Mouse (Mus musculus) liver, embryonic 16.5 days (tissue): ENCODE data around the gene Mdfic. TPM values are rescaled to one million over a fixed set of nuclear protein-coding genes. Genes with fewer than 3 reads are reported as not detected.
"Not testable (repeated sequence)": the region's sequence is repeated elsewhere in the genome, so short reads cannot be mapped to it uniquely, and the experiment has no call there.

Experiments
- ATAC-seq: fragments of 200-750 bp; cut with Nextera tagmentation; 2 replicates; pipeline ENCODE4 v1.8.0; 2017; ENCODE audit warnings: low read depth, mild to moderate bottlenecking, moderate number of reproducible peaks, moderate library complexity
- H3K27ac ChIP-seq: fragments of 300-500 bp; sonication (generic); 2 replicates; pipeline ENCODE4 v1.5.1; 2014; ENCODE audit warnings: mild to moderate bottlenecking, low read length
- H3K27me3 ChIP-seq: fragments of 300-500 bp; sonication (generic); 2 replicates; pipeline ENCODE4 v1.6.1; 2014; ENCODE audit warnings: low read depth, low read length, mixed read lengths; ENCODE audit not compliant: control insufficient read depth, insufficient read depth
- H3K36me3 ChIP-seq: fragments of 300-500 bp; sonication (generic); 2 replicates; pipeline ENCODE4 v1.6.1; 2014; ENCODE audit warnings: mild to moderate bottlenecking; ENCODE audit not compliant: control insufficient read depth, insufficient read depth
- H3K4me1 ChIP-seq: fragments of 300-500 bp; sonication (generic); 2 replicates; pipeline ENCODE4 v1.6.1; 2014; ENCODE audit warnings: low read depth, low read length, mixed read lengths; ENCODE audit not compliant: control insufficient read depth
- H3K4me2 ChIP-seq: fragments of 300-500 bp; sonication (generic); 2 replicates; pipeline ENCODE4 v1.6.1; 2014; ENCODE audit warnings: low read depth, low read length, mixed read lengths
- H3K4me3 ChIP-seq: fragments of 300-500 bp; sonication (generic); 2 replicates; pipeline ENCODE4 v1.5.1; 2014; ENCODE audit warnings: low read depth, mild to moderate bottlenecking, low read length
- H3K9ac ChIP-seq: fragments of 300-500 bp; sonication (generic); 2 replicates; pipeline ENCODE4 v1.6.1; 2014; ENCODE audit warnings: low read depth, low read length
- H3K9me3 ChIP-seq: fragments of 300-500 bp; sonication (generic); replicated peaks from 2 replicates; pipeline ENCODE4 v1.6.1; 2016; ENCODE audit warnings: low read length; ENCODE audit not compliant: control insufficient read depth
- WGBS: fragments of 180-500 bp; shearing (Covaris S2); extraction: QIAGEN DNeasy Blood & Tissue Kit; methylation state at CpG from one replicate; pipeline ENCODE4 v1.1.7; 2014; ENCODE audit not compliant: insufficient replicate concordance; 5-methylcytosine and 5-hydroxymethylcytosine counted together
- polyA plus RNA-seq: library from polyadenylated mRNA; unstranded; fragments of >200 nt; fragmentation: Nextera tagmentation; extraction: Ambion mirVana; gene quantifications from 2 replicates; pipeline ENCODE4 v1.2.1, GENCODE M21; 2015

The Mdfic gene
- polyA plus RNA-seq, 1 experiment from 2014 or later, result 0.89 TPM

GRCm38 (mm10) chr6:15720818-15721715 lies 606 bp downstream of the Mdfic start:
- Histone ChIP-seq H3K4me1 (no peaks in the 10 kb centered on the region), H3K27ac (peak overlapping the region; percentile 43; the same call in 1 of the 2 replicates), H3K4me2 (peak overlapping the region; percentile 49)

GRCm38 (mm10) chr6:15721716-15722031 lies 1.2 kb downstream of the Mdfic start:
- ATAC-seq, result no peak
- Histone ChIP-seq H3K9ac (peak overlapping the region; percentile 53), H3K27me3 (peaks cover 4% of the 10 kb centered on the region; the same call in 1 of the 2 replicates), H3K4me1 (no peaks in the 10 kb centered on the region), H3K4me3 (peak overlapping the region; percentile 66), H3K27ac (no peak overlapping the region), H3K9me3 (no peaks in the 10 kb centered on the region), H3K36me3 (no peaks in the 10 kb centered on the region), H3K4me2 (peak overlapping the region; percentile 49)
- WGBS, result 28% methylated on average over 5 of the region's 5 CpGs

More at GRCm38 (mm10) chr6:15720818-15721715, 606 bp downstream of the Mdfic start:
- H3K36me3 ChIP-seq, result no peaks in the 10 kb centered on the region
- H3K9me3 ChIP-seq, result no peaks in the 10 kb centered on the region
- peaks cover 4% of the 10 kb centered on the region; the same call in 1 of the 2 replicates for H3K27me3 ChIP-seq
- peak overlapping the region; percentile 66 for H3K4me3 ChIP-seq
- under 1% methylated on average over 55 of the region's 60 CpGs for WGBS
- ATAC-seq, result peak; percentile 72
- peak overlapping the region; percentile 53 for H3K9ac ChIP-seq

GRCm38 (mm10) chr6:15722631-15723030 lies 2.2 kb downstream of the Mdfic start:
- H3K27ac ChIP-seq, ATAC-seq, H3K27me3 ChIP-seq, H3K9me3 ChIP-seq, H3K4me3 ChIP-seq, H3K9ac ChIP-seq, H3K4me2 ChIP-seq, H3K36me3 ChIP-seq, H3K4me1 ChIP-seq: not testable (repeated sequence)
- 68% methylated on average over 8 of the region's 8 CpGs for WGBS

GRCm38 (mm10) chr6:15724304-15724703 lies 3.8 kb downstream of the Mdfic start:
- Histone ChIP-seq H3K9me3 (no peaks in the 10 kb centered on the region), H3K27ac (no peak overlapping the region), H3K9ac (no peak overlapping the region), H3K36me3 (no peaks in the 10 kb centered on the region), H3K4me1 (no peaks in the 10 kb centered on the region), H3K27me3 (peaks cover 4% of the 10 kb centered on the region; the same call in 1 of the 2 replicates), H3K4me2 (no peak overlapping the region), H3K4me3 (no peak overlapping the region)
- ATAC-seq, result no peak
- WGBS, result 60% methylated on average over 4 of the region's 4 CpGs

- 49% methylated on average over 6 of the region's 6 CpGs for WGBS
- H3K9me3 ChIP-seq, result no peaks in the 10 kb centered on the region
These were observed 6.0 kb downstream of the Mdfic start for GRCm38 (mm10) chr6:15726422-15726821.

GRCm38 (mm10) chr6:15727681-15728410 lies 7.4 kb downstream of the Mdfic start:
- 47% methylated on average over 4 of the region's 4 CpGs for WGBS
- Histone ChIP-seq H3K36me3 (no peaks in the 10 kb centered on the region), H3K9ac (no peak overlapping the region), H3K4me1 (no peaks in the 10 kb centered on the region), H3K27ac (no peak overlapping the region), H3K4me3 (no peak overlapping the region), H3K9me3 (no peaks in the 10 kb centered on the region), H3K27me3 (no peaks in the 10 kb centered on the region), H3K4me2 (no peak overlapping the region)
- ATAC-seq, result no peak

More at GRCm38 (mm10) chr6:15726422-15726821, 6.0 kb downstream of the Mdfic start:
- H3K36me3 ChIP-seq, result no peaks in the 10 kb centered on the region
- no peak overlapping the region for H3K4me2 ChIP-seq
- H3K4me1 ChIP-seq, result no peaks in the 10 kb centered on the region
- no peaks in the 10 kb centered on the region for H3K27me3 ChIP-seq
- no peak overlapping the region for H3K4me3 ChIP-seq
- H3K27ac ChIP-seq, result no peak overlapping the region
- H3K9ac ChIP-seq, result no peak overlapping the region
- no peak for ATAC-seq

GRCm38 (mm10) chr6:15728844-15729577 lies 8.6 kb downstream of the Mdfic start:
- Histone ChIP-seq H3K9me3 (no peaks in the 10 kb centered on the region), H3K36me3 (no peaks in the 10 kb centered on the region), H3K27me3 (no peaks in the 10 kb centered on the region), H3K4me1 (no peaks in the 10 kb centered on the region), H3K27ac (no peak overlapping the region), H3K9ac (no peak overlapping the region), H3K4me3 (no peak overlapping the region), H3K4me2 (no peak overlapping the region)
- ATAC-seq, result no peak
- WGBS, result 48% methylated on average over 6 of the region's 6 CpGs

- no peak for ATAC-seq
- H3K27ac ChIP-seq, result no peak overlapping the region
- 37% methylated on average over 2 of the region's 2 CpGs for WGBS
These were observed 9.8 kb downstream of the Mdfic start for GRCm38 (mm10) chr6:15730258-15730657.

More at GRCm38 (mm10) chr6:15730258-15730657, 9.8 kb downstream of the Mdfic start:
- no peaks in the 10 kb centered on the region for H3K36me3 ChIP-seq
- no peak overlapping the region for H3K4me3 ChIP-seq
- no peaks in the 10 kb centered on the region for H3K4me1 ChIP-seq
- H3K9me3 ChIP-seq, result no peaks in the 10 kb centered on the region
- no peak overlapping the region for H3K4me2 ChIP-seq
- H3K9ac ChIP-seq, result no peak overlapping the region
- H3K27me3 ChIP-seq, result no peaks in the 10 kb centered on the region
